18 mouse cellular contexts compared by ENCODE assay signal in the genomic region with DNA sequence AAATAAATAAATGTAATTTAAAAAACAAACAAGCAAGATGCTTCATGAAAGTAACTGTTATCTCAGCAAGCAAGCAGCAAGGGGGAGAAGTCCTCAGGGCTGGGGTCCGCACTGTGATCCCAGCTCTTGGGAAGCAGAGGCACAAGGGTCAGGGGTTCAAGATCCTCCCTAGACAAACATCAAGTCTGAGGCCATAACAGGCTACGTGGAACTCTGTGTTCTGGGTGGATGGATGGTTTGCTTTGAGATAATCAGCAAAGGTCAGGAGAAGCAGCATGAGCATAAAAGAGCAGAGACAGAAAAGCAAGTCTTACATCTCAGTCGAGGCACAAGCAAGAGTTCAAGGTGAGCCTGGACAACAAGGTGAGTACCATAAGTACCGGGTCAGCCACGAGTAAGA. TPM values are rescaled to one million over a fixed set of nuclear protein-coding genes. Genes with fewer than 3 reads are reported as not detected.
DNase-seq lines count a peak whose midpoint lies in the region; ATAC-seq and TF ChIP-seq lines count a peak whose summit lies in the region.
"Had no signal": no experiment of that assay in that cellular context is flagged by ENCODE, and none has a peak within 500 bp of the region (broad histone marks: within the 10 kb centered on the region; RNA-seq: fewer than 3 reads in every experiment).

No protein-coding gene starts in this region.

- no peak overlapping the region for H3K9ac ChIP-seq in heart, embryonic 11.5 days (ENCODE audit: low read depth, low read length)
- peak overlapping the region; percentile 42; the same call in 1 of the 2 replicates for H3K9ac ChIP-seq in liver, embryonic 11.5 days (ENCODE audit: low read depth, low read length)
- H3K9ac ChIP-seq: heart, embryonic 15.5 days; midbrain, embryonic 15.5 days had no signal

- H3K36me3 ChIP-seq in heart, embryonic 11.5 days (ENCODE audit: control insufficient read depth, insufficient read depth, low read length): peaks cover 15% of the 10 kb centered on the region
- peaks cover 71% of the 10 kb centered on the region for H3K36me3 ChIP-seq in erythroblast, embryonic 14.5 days (ENCODE audit: control insufficient read depth)
- H3K36me3 ChIP-seq in liver, embryonic 11.5 days (ENCODE audit: control insufficient read depth, insufficient read depth, low read length): peaks cover 11% of the 10 kb centered on the region; the same call in 1 of the 2 replicates
- H3K36me3 ChIP-seq in thymus, adult 2 months (ENCODE audit: control insufficient read depth, insufficient read depth, low read length): no peaks in the 10 kb centered on the region

- 0 out of 2 replicates have a peak, but pooled peaks have one; percentile 16 for ATAC-seq in heart, embryonic 11.5 days (replicated peaks; ENCODE audit: insufficient number of reproducible peaks, low FRiP score, low TSS enrichment)
- peak; percentile 29 for ATAC-seq in liver, embryonic 11.5 days (replicated peaks; ENCODE audit: low FRiP score)
- ATAC-seq in megakaryocyte-erythroid progenitor cell, adult 5-6 weeks (replicated peaks; ENCODE audit: low FRiP score, low TSS enrichment, poor library complexity, severe bottlenecking): peak; percentile 6; the same call in 1 of the 2 replicates
- ATAC-seq: hindbrain, postnatal 0 days had no signal

- H3K27ac ChIP-seq in heart, embryonic 11.5 days (ENCODE audit: low read depth, low read length): peak overlapping the region; percentile 31; the same call in 1 of the 2 replicates
- peak overlapping the region; percentile 95 for H3K27ac ChIP-seq in liver, embryonic 11.5 days (ENCODE audit: low read depth, low read length)
- H3K27ac ChIP-seq in thymus, adult 2 months (ENCODE audit: control insufficient read depth, insufficient read depth, low read length): no peak overlapping the region
- H3K27ac ChIP-seq: heart, embryonic 15.5 days; hindbrain, embryonic 10.5 days; hindbrain, postnatal 0 days; left cerebral cortex, adult 2 months; limb, embryonic 10.5 days; midbrain, embryonic 15.5 days had no signal

- peaks cover 3% of the 10 kb centered on the region; the same call in 1 of the 2 replicates for H3K4me1 ChIP-seq in heart, embryonic 11.5 days (ENCODE audit: control insufficient read depth, insufficient read depth, low read length)
- H3K4me1 ChIP-seq in erythroblast, embryonic 14.5 days (ENCODE audit: control insufficient read depth): peaks cover 63% of the 10 kb centered on the region
- H3K4me1 ChIP-seq in liver, embryonic 11.5 days (replicated peaks; ENCODE audit: control insufficient read depth, insufficient read depth, low read length): peaks cover 21% of the 10 kb centered on the region
- H3K4me1 ChIP-seq in thymus, adult 2 months (replicated peaks; ENCODE audit: control insufficient read depth, insufficient read depth, low read length): no peaks in the 10 kb centered on the region
- H3K4me1 ChIP-seq: heart, embryonic 15.5 days; hindbrain, embryonic 10.5 days; limb, embryonic 10.5 days; midbrain, embryonic 15.5 days had no signal

- no peak overlapping the region for H3K4me3 ChIP-seq in heart, embryonic 11.5 days (ENCODE audit: low read depth, low read length)
- H3K4me3 ChIP-seq in erythroblast, embryonic 14.5 days (replicated peaks): peak overlapping the region; percentile 51
- no peak overlapping the region for H3K4me3 ChIP-seq in liver, embryonic 11.5 days (ENCODE audit: low read depth, low read length)
- H3K4me3 ChIP-seq in thymus, adult 2 months (ENCODE audit: control insufficient read depth, insufficient read depth, low read length): no peak overlapping the region
- H3K4me3 ChIP-seq: heart, embryonic 15.5 days; hindbrain, embryonic 10.5 days; left cerebral cortex, adult 2 months; limb, embryonic 10.5 days; midbrain, embryonic 15.5 days; myocyte had no signal

- no peak for TF ChIP-seq CTCF in thymus, adult 2 months (IDR thresholded peaks at IDR 0.05; ENCODE audit: borderline replicate concordance, control insufficient read depth, extremely low read depth, insufficient read depth, low read length, poor library complexity)

- DNase-seq in heart, postnatal 14 days: no peak
- DNase-seq in liver, embryonic 11.5 days (ENCODE audit: low spot score): no peak
- no peak for DNase-seq in thymus, postnatal 36 days
- DNase-seq in thymus, adult 2 months: no peak
- DNase-seq: cerebellum, adult 11-12 months; heart, adult 18-20 months; layer of hippocampus, adult 9-11 months; lung, adult 18-20 months had no signal

- intact Hi-C loops in heart, postnatal 14 days (cut with DNase I): no loop called here

- no peak overlapping the region for H3K4me2 ChIP-seq in heart, embryonic 11.5 days
- H3K4me2 ChIP-seq in liver, embryonic 11.5 days: peak overlapping the region; percentile 7
- H3K4me2 ChIP-seq: heart, embryonic 15.5 days; midbrain, embryonic 15.5 days had no signal

- TF ChIP-seq POLR2A in thymus, adult 2 months (IDR thresholded peaks at IDR 0.05; ENCODE audit: control insufficient read depth, extremely low read depth, insufficient read depth, low read length, poor library complexity): no peak

- no peaks in the 10 kb centered on the region for H3K27me3 ChIP-seq in heart, embryonic 11.5 days (ENCODE audit: control insufficient read depth, insufficient read depth, low read length)
- H3K27me3 ChIP-seq in erythroblast, embryonic 14.5 days (ENCODE audit: control insufficient read depth): no peaks in the 10 kb centered on the region
- H3K27me3 ChIP-seq in liver, embryonic 11.5 days (replicated peaks; ENCODE audit: control insufficient read depth, insufficient read depth, low read length): no peaks in the 10 kb centered on the region
- no peaks in the 10 kb centered on the region for H3K27me3 ChIP-seq in thymus, adult 2 months (ENCODE audit: control insufficient read depth, insufficient read depth, low read length)
- H3K27me3 ChIP-seq: heart, embryonic 15.5 days; midbrain, embryonic 15.5 days had no signal

- WGBS in heart, embryonic 11.5 days (ENCODE audit: insufficient replicate concordance): 84% methylated on average over 5 of the region's 5 CpGs
- 70% methylated on average over 5 of the region's 5 CpGs for WGBS in liver, embryonic 11.5 days
- WGBS in thymus, adult 2 months: 93% methylated on average over 5 of the region's 5 CpGs

- H3K9me3 ChIP-seq in heart, embryonic 11.5 days (replicated peaks; ENCODE audit: control insufficient read depth, low read length): no peaks in the 10 kb centered on the region
- H3K9me3 ChIP-seq in erythroblast, embryonic 14.5 days (ENCODE audit: control insufficient read depth, low read length): peaks cover 4% of the 10 kb centered on the region
- no peaks in the 10 kb centered on the region for H3K9me3 ChIP-seq in liver, embryonic 11.5 days (ENCODE audit: control insufficient read depth, low read length)
- H3K9me3 ChIP-seq: heart, embryonic 15.5 days; hindbrain, embryonic 10.5 days; limb, embryonic 10.5 days; midbrain, embryonic 15.5 days had no signal

RNA-seq across cellular contexts. Expression of gene Ipo11, which starts 43.1 kb away (rescaled TPM):
- 76.3 and 90.9 TPM in 2 replicates for polyA plus RNA-seq in heart, embryonic 11.5 days (2014; fragmentation: Nextera tagmentation; extraction: Ambion mirVana)
- total RNA-seq in heart, postnatal 14 days (2021): 10 to 100 TPM; 19.5 to 21.7 TPM
- polyA plus RNA-seq in erythroblast, embryonic 14.5 days (2012): 0.86 and 1.5 TPM in 2 replicates
- 82.3 and 93.3 TPM in 2 replicates for polyA plus RNA-seq in liver, embryonic 11.5 days (2014; fragmentation: Nextera tagmentation; extraction: Ambion mirVana)
- total RNA-seq in megakaryocyte-erythroid progenitor cell, adult 5-6 weeks (2014; fragmentation: Nextera tagmentation): 62.4 and 67.1 TPM in 2 replicates
- 53.6 and 60.1 TPM in 2 replicates for total RNA-seq in megakaryocyte-erythroid progenitor cell, adult 5-6 weeks (2017)
- polyA plus RNA-seq in thymus, adult 2 months (2012; rRNA removed): 20.8 and 25.1 TPM in 2 replicates

RNA-seq across cellular contexts. Expression of gene Dimt1, which starts 53.2 kb away (rescaled TPM):
- polyA plus RNA-seq in heart, embryonic 11.5 days (2014; fragmentation: Nextera tagmentation; extraction: Ambion mirVana): 37.6 and 41.1 TPM in 2 replicates
- total RNA-seq in heart, postnatal 14 days (2021): 1 to 10 TPM; 6.9 to 7.3 TPM
- 1.1 TPM in 2 replicates for polyA plus RNA-seq in erythroblast, embryonic 14.5 days (2012)
- 47.2 and 51.1 TPM in 2 replicates for polyA plus RNA-seq in liver, embryonic 11.5 days (2014; fragmentation: Nextera tagmentation; extraction: Ambion mirVana)
- 31.6 and 38.6 TPM in 2 replicates for total RNA-seq in megakaryocyte-erythroid progenitor cell, adult 5-6 weeks (2014; fragmentation: Nextera tagmentation)
- total RNA-seq in megakaryocyte-erythroid progenitor cell, adult 5-6 weeks (2017): 37.3 and 55.3 TPM in 2 replicates
- 8.0 and 8.6 TPM in 2 replicates for polyA plus RNA-seq in thymus, adult 2 months (2012; rRNA removed)
